Mouse (Mus musculus): ENCODE results near the gene Arid4a. TPM values are rescaled to one million over a fixed set of nuclear protein-coding genes. Genes with fewer than 3 reads are reported as not detected.

Gene Arid4a
- total RNA-seq, 2 experiments from 2014 or later = 13.0 to 13.4 TPM

Other genes with a start within 250 kb of the Arid4a start
- gene Frmd6, start 190.5 kb upstream of the Arid4a start, total RNA-seq (2021) = 10 to 100 TPM; 40.0 to 42.1 TPM
- 100 to 1,000 TPM; 165 to 176 TPM for gene Actr10, start 78.1 kb upstream of the Arid4a start, total RNA-seq (2021)
- 100 to 1,000 TPM; 257 to 261 TPM for gene Psma3, start 41.4 kb upstream of the Arid4a start, total RNA-seq (2021)
- gene Tomm20l, start 95.4 kb downstream of the Arid4a start, total RNA-seq (2021) = 1 to 10 TPM in 1 of 2 experiments, under 1 TPM in 1; 0.65 to 1.5 TPM
- gene Timm9, start 120.7 kb downstream of the Arid4a start, total RNA-seq (2021) = 10 to 100 TPM; 50.0 to 51.3 TPM
- gene 2700049A03Rik, start 120.9 kb downstream of the Arid4a start, total RNA-seq (2021) = 1 to 10 TPM; 6.4 to 6.7 TPM

Data from heart, postnatal 4 days (tissue).